Mouse (Mus musculus) CH12.LX (cell line): ENCODE results near the gene Ppp1r9b. TPM values are rescaled to one million over a fixed set of nuclear protein-coding genes. Genes with fewer than 3 reads are reported as not detected.

Experiments used
- DNase-seq: peaks from one replicate; pipeline ENCODE4 v3.0.0-alpha.2; 2013; ENCODE audit errors: extremely low read depth
- H3K27ac ChIP-seq: 2 replicates; pipeline ENCODE4 v1.5.1; 2012; ENCODE audit warnings: low read depth, mild to moderate bottlenecking, control low read depth, moderate library complexity; ENCODE audit not compliant: insufficient read depth
- H3K27me3 ChIP-seq: replicated peaks from 2 replicates; pipeline ENCODE3; 2012; ENCODE audit warnings: inconsistent platforms
- H3K36me3 ChIP-seq, 2 experiments: replicated peaks in 1 of 2; 2 replicates each; pipeline versions ENCODE3 to v1.6.1; 2012; ENCODE audit warnings: inconsistent platforms in 1 of 2, low read length in 1 of 2, mild to moderate bottlenecking in 1 of 2, mixed read lengths in 1 of 2, moderate library complexity in 1 of 2; ENCODE audit not compliant: control insufficient read depth in 1 of 2, insufficient read depth in 1 of 2
- H3K4me1 ChIP-seq, 2 experiments: 2 replicates each; pipeline ENCODE4 v1.6.1; 2012; ENCODE audit warnings: inconsistent platforms in 1 of 2, moderate library complexity in 1 of 2; ENCODE audit not compliant: insufficient read depth in 2 of 2, control insufficient read depth in 1 of 2
- H3K4me2 ChIP-seq: 2 replicates; pipeline ENCODE4 v1.6.1; 2012; ENCODE audit warnings: low read depth, mild to moderate bottlenecking, control low read depth; ENCODE audit not compliant: poor library complexity, insufficient read depth, severe bottlenecking
- H3K4me3 ChIP-seq, 3 experiments: fragments of 150-350 bp in 1 of 3; sonication (generic) in 1 of 3; replicated peaks in 1 of 3; 2 replicates each; pipeline versions ENCODE3 to v1.5.1; 2011 to 2012; ENCODE audit warnings: low read depth in 2 of 3, low read length in 2 of 3, mild to moderate bottlenecking in 2 of 3, moderate library complexity in 2 of 3, control low read depth in 1 of 3, improper control_type of control experiment in 1 of 3, inconsistent platforms in 1 of 3, mixed read lengths in 1 of 3; ENCODE audit not compliant: poor library complexity in 1 of 3
- H3K79me2 ChIP-seq: replicated peaks from 2 replicates; pipeline ENCODE4 v1.6.1; 2012; ENCODE audit warnings: mild to moderate bottlenecking, moderate library complexity; ENCODE audit not compliant: control insufficient read depth, poor library complexity, insufficient read depth, severe bottlenecking; ENCODE audit errors: extremely low read depth
- H3K9ac ChIP-seq: 2 replicates; pipeline ENCODE4 v1.6.1; 2012; ENCODE audit warnings: low read depth, mild to moderate bottlenecking, control low read depth, moderate library complexity; ENCODE audit not compliant: insufficient read depth
- H3K9me3 ChIP-seq: replicated peaks from 2 replicates; pipeline ENCODE3; 2012; ENCODE audit warnings: low read length, inconsistent platforms, mixed read lengths
- BHLHE40 ChIP-seq: IDR thresholded peaks from 2 replicates; pipeline ENCODE4 v1.6.1; 2011; ENCODE audit warnings: mild to moderate bottlenecking, low read depth, low read length, improper control_type of control experiment
- CHD2 ChIP-seq: IDR thresholded peaks from 2 replicates; pipeline ENCODE4 v1.6.1; 2011; ENCODE audit warnings: low read length, improper control_type of control experiment
- CTCF ChIP-seq, 2 experiments: IDR thresholded peaks in 1 of 2; conservative IDR thresholded peaks in 1 of 2; 2 replicates each; pipeline ENCODE4 v1.5.1; 2011 to 2012; ENCODE audit warnings: low read depth in 2 of 2, low read length in 2 of 2, improper control_type of control experiment in 1 of 2, inconsistent platforms in 1 of 2, mild to moderate bottlenecking in 1 of 2, moderate library complexity in 1 of 2
- E2F4 ChIP-seq: IDR thresholded peaks from 2 replicates; pipeline ENCODE4 v1.6.1; 2011; ENCODE audit warnings: low read depth, low read length, improper control_type of control experiment; ENCODE audit not compliant: insufficient replicate concordance
- ELF1 ChIP-seq: IDR thresholded peaks from 2 replicates; pipeline ENCODE4 v1.6.1; 2014; ENCODE audit warnings: low read depth, mild to moderate bottlenecking, inconsistent platforms, low read length, improper control_type of control experiment
- ETS1 ChIP-seq: conservative IDR thresholded peaks from 2 replicates; pipeline ENCODE4 v1.6.1; 2012; ENCODE audit warnings: low read depth, mild to moderate bottlenecking, inconsistent platforms, low read length, improper control_type of control experiment, moderate library complexity
- GABPA ChIP-seq: IDR thresholded peaks from 2 replicates; pipeline ENCODE4 v1.6.1; 2012; ENCODE audit warnings: low read depth, low read length, improper control_type of control experiment, inconsistent platforms; ENCODE audit not compliant: insufficient replicate concordance
- HCFC1 ChIP-seq: IDR thresholded peaks from 2 replicates; pipeline ENCODE4 v1.6.1; 2012; ENCODE audit warnings: low read depth, mild to moderate bottlenecking, inconsistent platforms, low read length, improper control_type of control experiment
- JUN ChIP-seq: IDR thresholded peaks from 2 replicates; pipeline ENCODE4 v1.6.1; 2011; ENCODE audit warnings: low read depth, mild to moderate bottlenecking, low read length, improper control_type of control experiment, moderate library complexity; ENCODE audit not compliant: insufficient read depth
- JUND ChIP-seq: conservative IDR thresholded peaks from 2 replicates; pipeline ENCODE4 v1.6.1; 2011; ENCODE audit warnings: low read depth, low read length, improper control_type of control experiment
- KAT2A ChIP-seq: IDR thresholded peaks from 2 replicates; pipeline ENCODE4 v1.6.1; 2012; ENCODE audit warnings: low read length, improper control_type of control experiment, inconsistent platforms; ENCODE audit not compliant: insufficient replicate concordance
- MAX ChIP-seq: IDR thresholded peaks from 2 replicates; pipeline ENCODE4 v1.6.1; 2011; ENCODE audit warnings: low read length, improper control_type of control experiment
- MXI1 ChIP-seq: IDR thresholded peaks from 2 replicates; pipeline ENCODE4 v1.6.1; 2011; ENCODE audit warnings: mild to moderate bottlenecking, low read depth, low read length, improper control_type of control experiment
- MYC ChIP-seq: IDR thresholded peaks from 2 replicates; pipeline ENCODE4 v1.6.1; 2011; ENCODE audit warnings: low read depth, mild to moderate bottlenecking, improper control_type of control experiment, low read length
- NELFE ChIP-seq: IDR thresholded peaks from 2 replicates; pipeline ENCODE4 v1.6.1; 2011; ENCODE audit warnings: low read depth, low read length, improper control_type of control experiment
- NRF1 ChIP-seq: IDR thresholded peaks from 2 replicates; pipeline ENCODE4 v1.6.1; 2014; ENCODE audit warnings: low read depth, mild to moderate bottlenecking, inconsistent platforms, low read length, improper control_type of control experiment, moderate library complexity
- PAX5 ChIP-seq: IDR thresholded peaks from 2 replicates; pipeline ENCODE4 v1.6.1; 2012; ENCODE audit warnings: low read length, inconsistent platforms, mixed read lengths
- POLR2A ChIP-seq: IDR thresholded peaks from 2 replicates; pipeline ENCODE4 v1.6.1; 2011; ENCODE audit warnings: low read depth, mild to moderate bottlenecking, improper control_type of control experiment, low read length
- POLR2AphosphoS2 ChIP-seq: IDR thresholded peaks from 2 replicates; pipeline ENCODE4 v1.6.1; 2011; ENCODE audit warnings: low read depth, low read length, improper control_type of control experiment
- RAD21 ChIP-seq: IDR thresholded peaks from 2 replicates; pipeline ENCODE4 v1.6.1; 2011; ENCODE audit warnings: low read depth, mild to moderate bottlenecking, low read length, improper control_type of control experiment, moderate library complexity
- RCOR1 ChIP-seq: conservative IDR thresholded peaks from 2 replicates; pipeline ENCODE4 v1.6.1; 2012; ENCODE audit warnings: low read depth, mild to moderate bottlenecking, inconsistent platforms, low read length, improper control_type of control experiment
- SIN3A ChIP-seq: IDR thresholded peaks from 2 replicates; pipeline ENCODE4 v1.6.1; 2012; ENCODE audit warnings: low read length, improper control_type of control experiment, inconsistent platforms
- SMC3 ChIP-seq: IDR thresholded peaks from 2 replicates; pipeline ENCODE4 v1.6.1; 2011; ENCODE audit warnings: low read depth, low read length, improper control_type of control experiment
- TBP ChIP-seq: conservative IDR thresholded peaks from 2 replicates; pipeline ENCODE4 v1.6.1; 2011; ENCODE audit warnings: low read depth, low read length, improper control_type of control experiment
- TCF12 ChIP-seq: IDR thresholded peaks from 2 replicates; pipeline ENCODE4 v1.6.1; 2014; ENCODE audit warnings: low read depth, mild to moderate bottlenecking, inconsistent platforms, low read length, improper control_type of control experiment
- UBTF ChIP-seq: IDR thresholded peaks from 2 replicates; pipeline ENCODE4 v1.6.1; 2012; ENCODE audit warnings: low read depth, mild to moderate bottlenecking, inconsistent platforms, low read length, improper control_type of control experiment, moderate library complexity
- USF1 ChIP-seq: IDR thresholded peaks from 2 replicates; pipeline ENCODE4 v1.6.1; 2014; ENCODE audit warnings: low read depth, mild to moderate bottlenecking, inconsistent platforms, low read length, improper control_type of control experiment
- ZC3H11A ChIP-seq: IDR thresholded peaks from 2 replicates; pipeline ENCODE4 v1.6.1; 2012; ENCODE audit warnings: low read depth, mild to moderate bottlenecking, inconsistent platforms, low read length, improper control_type of control experiment
- ZKSCAN1 ChIP-seq: IDR thresholded peaks from 2 replicates; pipeline ENCODE4 v1.6.1; 2012; ENCODE audit warnings: low read depth, inconsistent platforms, low read length, improper control_type of control experiment, borderline replicate concordance
- ZMIZ1 ChIP-seq: IDR thresholded peaks from 2 replicates; pipeline ENCODE4 v1.6.1; 2012; ENCODE audit warnings: low read depth, mild to moderate bottlenecking, inconsistent platforms, low read length, improper control_type of control experiment
- ZNF384 ChIP-seq: IDR thresholded peaks from 2 replicates; pipeline ENCODE4 v1.6.1; 2012; ENCODE audit warnings: low read depth, low read length, improper control_type of control experiment, inconsistent platforms
- dilution Hi-C: fragments of 300-500 bp; cut with MboI; formaldehyde crosslinking; loops from 2 replicates; pipeline ENCODE4 v1.14.3; 2020; ENCODE audit warnings: low sequenced_read_pairs; ENCODE audit not compliant: extremely low pct_unique_long_range_greater_than_20kb, extremely low pct_ligation_motif_present
- in situ Hi-C: fragments of 300-500 bp; cut with MboI; formaldehyde crosslinking; loops from 3 replicates; pipeline ENCODE4 v1.14.3; 2019; ENCODE audit warnings: low sequenced_read_pairs, low pct_ligation_motif_present, low pct_unique_long_range_greater_than_20kb, mixed read lengths
- polyA plus RNA-seq: library from polyadenylated mRNA; unstranded; fragments of >175 nt; gene quantifications from 2 replicates; pipeline ENCODE4 v1.2.1, GENCODE M21; 2012; ENCODE audit warnings: low read depth; ENCODE audit not compliant: insufficient read length
- total RNA-seq, 2 experiments: library from RNA; depleted of rRNA; stranded (reverse); fragments of 300-350 nt in 1 of 2; fragments of >200 nt in 1 of 2; gene quantifications; 2 replicates each; pipeline ENCODE4 v1.2.3; 2012 to 2014

The Ppp1r9b gene
- total and polyA plus RNA-seq, 3 experiments = 7.8 to 21.8 (median 21.2) TPM

DNA sequence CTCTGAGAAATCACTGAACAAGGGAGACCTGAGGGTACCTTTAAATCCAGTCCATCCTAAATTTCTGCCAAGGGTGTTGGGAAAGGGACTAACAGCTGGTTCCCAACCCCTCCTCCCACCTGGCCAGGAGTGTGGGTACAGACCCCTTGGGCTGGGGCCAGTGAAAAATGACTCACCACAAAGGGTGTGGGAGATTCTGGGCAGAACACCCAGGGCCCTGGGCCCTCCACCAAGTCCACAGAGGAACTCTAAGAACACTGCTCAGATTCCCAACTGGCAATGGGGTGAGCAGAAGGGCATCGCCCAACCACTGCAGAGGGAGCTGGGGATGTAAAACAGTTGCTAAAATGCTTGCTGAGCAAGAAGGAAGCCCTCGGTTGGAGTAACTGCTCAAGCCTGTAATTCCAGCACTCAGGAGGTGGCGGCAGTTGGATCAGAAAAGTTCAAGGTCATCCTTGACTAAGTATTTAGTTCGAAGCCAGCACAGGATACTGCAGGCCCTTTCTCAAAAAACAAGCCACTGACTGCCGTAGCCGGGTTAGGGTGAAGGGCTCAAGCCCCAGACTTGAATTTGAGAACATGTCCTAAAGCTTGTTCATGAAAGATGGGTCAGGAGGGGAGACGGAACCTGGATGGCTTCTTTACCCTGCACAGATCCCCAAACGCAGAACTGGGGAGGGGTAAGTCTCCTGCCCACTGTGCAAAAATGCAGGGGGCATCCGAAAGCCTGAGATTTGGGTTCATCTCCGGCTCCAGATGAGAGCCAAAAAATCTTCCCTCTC lies 1.9 kb upstream of the Ppp1r9b start:
- TF ChIP-seq RCOR1 (0 out of 2 replicates have a peak, but pooled peaks have one; percentile 16), MAX (no peak)
- TF ChIP-seq, all 38 proteins: peak for 1
- no peak for DNase-seq
- Histone ChIP-seq H3K4me2 (peak overlapping the region; percentile 92), H3K79me2 (no peaks in the 10 kb centered on the region), H3K27ac (no peak overlapping the region), H3K36me3 (peaks cover 0 to 6% of the 10 kb centered on the region in 2 experiments), H3K9ac (peak overlapping the region; percentile 57), H3K27me3 (peaks cover 16% of the 10 kb centered on the region), H3K4me3 (peak overlapping the region; percentile 54 to 65 (median 58)), H3K4me1 (peaks cover 23 to 45% of the 10 kb centered on the region in 2 experiments), H3K9me3 (no peaks in the 10 kb centered on the region)
- in situ Hi-C loops (no loop called here), dilution Hi-C loops (no loop called here)

DNA sequence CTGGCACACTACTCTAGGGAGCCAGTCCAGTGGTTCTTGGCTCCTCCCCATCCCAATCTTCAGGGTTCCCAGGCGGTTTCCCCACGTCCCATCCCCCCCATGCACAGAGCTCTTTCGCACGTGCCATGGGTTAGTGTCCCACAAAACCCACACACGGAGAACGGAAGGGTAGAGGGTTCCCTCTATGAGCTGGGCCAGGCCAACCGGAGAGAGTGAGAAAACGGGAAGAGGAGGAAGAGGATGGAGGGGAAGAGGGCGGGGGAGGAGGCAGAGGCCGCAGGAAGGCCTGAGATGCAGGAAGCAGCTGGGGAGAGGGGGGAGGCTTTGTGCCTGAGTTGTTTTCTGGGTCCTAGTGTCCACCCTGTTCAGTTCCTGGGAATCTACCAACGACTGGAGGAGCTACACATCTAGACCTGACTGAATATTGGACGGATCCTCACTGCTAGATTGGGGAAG lies 1.2 kb upstream of the Ppp1r9b start:
- no peaks in the 10 kb centered on the region for H3K9me3 ChIP-seq
- H3K36me3 ChIP-seq = peaks cover 0 to 10% of the 10 kb centered on the region in 2 experiments
- peak overlapping the region; percentile 54 to 65 (median 58) for H3K4me3 ChIP-seq
- 0 out of 2 replicates have a peak, but pooled peaks cover 3% of the 10 kb centered on the region for H3K79me2 ChIP-seq
- dilution Hi-C loops (no loop called here), in situ Hi-C loops (no loop called here)
- peaks cover 11% of the 10 kb centered on the region for H3K27me3 ChIP-seq
- peak overlapping the region; percentile 61 for H3K9ac ChIP-seq
- H3K4me1 ChIP-seq = peaks cover 25 to 51% of the 10 kb centered on the region in 2 experiments
- peak; percentile 87 for DNase-seq
- H3K27ac ChIP-seq = peak overlapping the region; percentile 7; the same call in 1 of the 2 replicates
- H3K4me2 ChIP-seq = peak overlapping the region; percentile 92
- TF ChIP-seq UBTF (0 out of 2 replicates have a peak, but pooled peaks have one; percentile 68), POLR2A (peak; percentile 67), RAD21 (no peak), ELF1 (peak; percentile 97), NELFE (peak; percentile 68), HCFC1 (peak; percentile 83), E2F4 (no peak), CTCF (conservative IDR thresholded peaks at IDR 0.05 in 1 of 2, IDR thresholded peaks at IDR 0.05 in 1 of 2; ENCODE audit: low read depth in 2 of 2, low read length in 2 of 2) (no peak; a peak in 1 of 4 replicates), ETS1 (peak; percentile 78), RCOR1 (0 out of 2 replicates have a peak, but pooled peaks have one; percentile 32), CHD2 (peak; percentile 89), POLR2AphosphoS2 (no peak), BHLHE40 (peak; percentile 98), JUND (no peak), SMC3 (no peak), PAX5 (no peak), NRF1 (peak; percentile 61; the same call in 1 of the 2 replicates), ZNF384 (no peak), USF1 (no peak), JUN (no peak), MYC (peak; percentile 74; the same call in 1 of the 2 replicates), KAT2A (0 out of 2 replicates have a peak, but pooled peaks have one; percentile 27), ZMIZ1 (no peak), TBP (peak; percentile 83), MXI1 (no peak), SIN3A (peak; percentile 100), ZC3H11A (no peak), GABPA (no peak), TCF12 (peak; percentile 83), ZKSCAN1 (no peak)
